Mouse (Mus musculus) brain, embryonic 18.5 days (tissue): ENCODE measurements around the gene Rfxap.

Experiments
- DNase-seq: peaks from one replicate; pipeline ENCODE4 v3.0.0-alpha.2; 2012; ENCODE audit warnings: low read depth, low spot score

Gene Rfxap

GRCm38 (mm10) chr3:54807666-54808217 is at the start of gene Rfxap:
Rfxap (minus strand) TSS chr3:54807791.
- DNase-seq: peak; percentile 90

- DNase-seq: peak; percentile 52
Observed at GRCm38 (mm10) chr3:54835421-54835820, 27.8 kb upstream of the Rfxap start.

DNA sequence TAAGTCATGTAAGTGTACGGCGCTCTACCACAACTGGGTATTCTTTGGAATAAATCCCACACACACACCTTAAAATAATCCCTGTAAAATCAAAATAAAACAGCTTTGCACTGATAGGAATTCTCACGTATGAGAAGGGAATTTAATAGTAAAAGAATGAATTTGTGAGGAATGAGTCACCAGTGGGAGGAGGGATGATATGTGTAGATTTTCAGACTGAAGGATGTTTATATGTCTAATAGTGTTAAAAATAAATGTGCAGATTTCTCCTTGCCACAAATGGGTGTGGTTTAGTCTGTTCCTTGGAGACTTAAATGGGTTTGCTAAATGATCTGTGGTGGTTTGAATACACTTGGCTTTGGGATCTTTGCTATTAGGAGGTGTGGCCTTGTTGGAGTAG is 24.9 kb upstream of the Rfxap start:
- DNase-seq: no peak

DNA sequence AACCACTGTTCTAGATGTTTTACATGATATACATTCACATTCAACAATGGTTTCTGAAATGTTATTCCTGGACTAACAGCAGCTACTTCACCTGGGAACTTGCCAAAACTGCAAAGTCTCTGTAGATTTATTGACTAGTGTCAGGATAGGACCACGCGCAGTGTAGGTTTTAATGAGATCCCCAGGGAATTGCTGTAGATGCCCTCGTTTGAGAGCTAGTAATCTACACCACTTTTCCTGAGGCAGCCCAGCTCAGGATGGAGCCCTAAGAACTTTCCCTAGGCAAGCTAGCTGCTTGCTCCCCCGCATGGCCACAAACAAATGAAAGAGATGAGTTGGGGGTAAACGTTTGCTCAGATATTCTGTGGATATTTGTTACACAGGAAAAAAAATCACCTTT is 14.9 kb upstream of the Rfxap start:
- DNase-seq: no peak

- DNase-seq: no peak
Observed at GRCm38 (mm10) chr3:54815292-54815691, 7.7 kb upstream of the Rfxap start.

GRCm38 (mm10) chr3:54814622-54815021 is 7.0 kb upstream of the Rfxap start:
- no peak for DNase-seq

- peak; percentile 36 for DNase-seq
Observed at GRCm38 (mm10) chr3:54813418-54813988, 5.9 kb upstream of the Rfxap start.

- DNase-seq: no peak
Observed at GRCm38 (mm10) chr3:54811616-54812015, 4.0 kb upstream of the Rfxap start.

DNA sequence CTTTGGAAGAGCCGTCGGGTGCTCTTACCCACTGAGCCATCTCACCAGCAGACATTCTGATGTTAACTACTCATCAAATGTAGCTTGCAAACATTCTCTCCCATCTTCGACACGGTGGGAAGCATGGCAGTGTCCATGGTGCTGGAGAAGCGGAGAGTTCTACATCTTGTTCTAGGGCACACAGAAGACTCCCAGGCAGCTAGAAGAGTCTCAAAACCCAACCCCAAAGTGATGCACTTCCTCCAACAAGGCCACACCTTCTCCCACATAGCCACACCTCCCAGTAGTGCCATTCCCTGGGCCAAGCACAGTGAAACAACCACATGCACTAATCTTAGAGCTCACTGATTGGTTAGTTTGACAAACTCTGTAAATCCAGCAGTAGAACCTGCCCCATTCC is 1.5 kb upstream of the Rfxap start:
- no peak for DNase-seq

GRCm38 (mm10) chr3:54807061-54807661 is 430 bp downstream of the Rfxap start:
- peak; percentile 20 for DNase-seq

GRCm38 (mm10) chr3:54803713-54804112 is 3.9 kb downstream of the Rfxap start:
- DNase-seq: no peak

DNA sequence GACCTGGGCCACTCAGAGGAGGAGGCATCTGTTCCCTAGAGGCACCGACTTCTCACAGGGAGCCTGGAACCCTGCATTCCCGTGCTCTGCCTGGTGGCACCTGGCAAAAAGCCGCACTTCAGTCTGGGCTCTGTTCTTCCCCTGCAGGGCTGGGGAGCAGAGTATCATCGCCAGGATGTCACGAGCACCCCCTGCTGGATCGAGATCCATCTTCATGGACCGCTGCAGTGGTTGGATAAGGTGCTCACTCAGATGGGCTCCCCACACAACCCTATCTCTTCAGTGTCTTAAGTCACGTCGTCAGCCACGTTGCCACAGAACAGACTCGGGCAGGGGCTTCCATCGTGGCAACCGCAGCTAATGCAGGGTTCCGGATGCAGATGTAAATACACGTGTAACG is 10.4 kb downstream of the Rfxap start:
- DNase-seq: no peak

DNA sequence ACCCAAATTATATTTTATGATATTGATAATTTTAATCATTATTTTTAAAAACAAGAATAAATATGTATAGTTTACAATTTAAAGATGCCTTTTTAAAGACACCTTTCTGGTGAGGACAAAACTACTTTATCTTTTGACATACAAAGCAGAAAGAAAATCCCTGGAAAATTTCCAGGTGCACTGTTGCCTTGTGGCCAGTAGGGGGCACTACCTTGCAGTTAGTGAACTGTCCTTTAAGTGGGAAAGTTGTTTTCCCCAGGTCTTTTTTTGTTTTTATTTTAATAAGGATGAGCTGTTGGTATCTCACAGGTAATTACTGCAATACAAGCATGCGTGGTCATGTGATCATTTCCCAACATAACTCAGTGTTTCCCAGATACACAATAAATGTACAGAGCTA is 11.8 kb downstream of the Rfxap start:
- no peak for DNase-seq

DNA sequence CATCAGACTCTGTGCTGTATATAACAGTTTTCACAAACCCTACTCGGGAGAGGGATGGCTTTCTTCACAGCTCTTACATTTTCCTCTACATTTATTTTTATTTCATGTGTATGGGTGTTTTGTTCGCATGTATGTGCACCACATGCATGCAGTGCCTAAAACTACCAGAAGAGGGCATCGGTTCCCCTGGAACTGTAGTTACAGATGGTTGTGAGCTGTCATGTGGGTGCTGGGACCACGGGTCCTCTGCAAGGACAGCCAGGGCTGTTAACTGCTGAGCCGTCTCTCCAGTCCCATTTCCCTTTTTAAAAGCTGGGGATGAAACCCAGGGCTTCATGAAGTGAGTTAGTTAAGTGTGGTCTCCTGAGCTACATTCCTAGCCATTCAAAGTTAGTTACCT is 12.2 kb downstream of the Rfxap start:
- DNase-seq: no peak

- DNase-seq: no peak
Observed at GRCm38 (mm10) chr3:54793762-54794161, 13.8 kb downstream of the Rfxap start.

- DNase-seq: no peak
Observed at GRCm38 (mm10) chr3:54791822-54792677, 15.5 kb downstream of the Rfxap start.

DNA sequence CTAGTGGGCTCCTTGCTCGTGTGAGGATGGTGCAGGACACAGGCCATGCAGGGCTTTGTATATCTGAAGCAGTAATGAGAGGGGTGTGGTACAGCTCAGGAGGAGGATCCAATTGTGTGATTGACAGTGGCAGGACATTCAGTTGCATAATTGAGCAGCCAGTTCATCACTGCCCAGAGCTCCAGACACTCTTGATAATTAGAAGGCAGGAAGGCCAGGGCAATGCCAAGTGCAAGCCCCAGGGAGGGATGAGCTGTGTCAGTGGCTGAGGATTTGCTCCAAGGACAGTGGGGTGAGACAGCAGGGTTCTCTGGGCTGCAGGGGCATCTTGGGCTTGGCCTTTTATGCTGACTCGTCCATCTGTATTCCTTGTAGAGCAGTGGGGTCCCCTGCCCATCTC is 17.0 kb downstream of the Rfxap start:
- no peak for DNase-seq

- DNase-seq: no peak
Observed at GRCm38 (mm10) chr3:54775989-54776631, 31.5 kb downstream of the Rfxap start.

DNA sequence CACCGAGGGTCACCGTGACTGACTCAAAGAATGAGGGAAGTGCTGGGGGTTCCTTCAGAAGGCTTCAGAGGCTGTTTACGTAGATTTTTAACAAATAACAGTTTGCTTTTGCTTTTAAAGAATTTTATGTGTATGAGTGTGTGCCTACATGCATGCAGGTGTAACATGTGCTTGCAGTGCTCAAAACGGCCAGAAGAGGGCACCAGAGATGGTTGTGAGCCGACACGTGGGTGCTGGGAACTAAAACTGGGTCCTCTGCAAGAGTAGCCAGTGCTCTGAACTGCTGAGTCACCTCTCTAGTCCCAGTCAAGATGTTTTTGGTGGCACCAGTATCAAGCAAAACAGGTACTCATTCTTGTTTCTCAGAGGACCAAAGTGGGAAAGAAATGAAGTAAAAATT is 34.0 kb downstream of the Rfxap start:
- no peak for DNase-seq

DNA sequence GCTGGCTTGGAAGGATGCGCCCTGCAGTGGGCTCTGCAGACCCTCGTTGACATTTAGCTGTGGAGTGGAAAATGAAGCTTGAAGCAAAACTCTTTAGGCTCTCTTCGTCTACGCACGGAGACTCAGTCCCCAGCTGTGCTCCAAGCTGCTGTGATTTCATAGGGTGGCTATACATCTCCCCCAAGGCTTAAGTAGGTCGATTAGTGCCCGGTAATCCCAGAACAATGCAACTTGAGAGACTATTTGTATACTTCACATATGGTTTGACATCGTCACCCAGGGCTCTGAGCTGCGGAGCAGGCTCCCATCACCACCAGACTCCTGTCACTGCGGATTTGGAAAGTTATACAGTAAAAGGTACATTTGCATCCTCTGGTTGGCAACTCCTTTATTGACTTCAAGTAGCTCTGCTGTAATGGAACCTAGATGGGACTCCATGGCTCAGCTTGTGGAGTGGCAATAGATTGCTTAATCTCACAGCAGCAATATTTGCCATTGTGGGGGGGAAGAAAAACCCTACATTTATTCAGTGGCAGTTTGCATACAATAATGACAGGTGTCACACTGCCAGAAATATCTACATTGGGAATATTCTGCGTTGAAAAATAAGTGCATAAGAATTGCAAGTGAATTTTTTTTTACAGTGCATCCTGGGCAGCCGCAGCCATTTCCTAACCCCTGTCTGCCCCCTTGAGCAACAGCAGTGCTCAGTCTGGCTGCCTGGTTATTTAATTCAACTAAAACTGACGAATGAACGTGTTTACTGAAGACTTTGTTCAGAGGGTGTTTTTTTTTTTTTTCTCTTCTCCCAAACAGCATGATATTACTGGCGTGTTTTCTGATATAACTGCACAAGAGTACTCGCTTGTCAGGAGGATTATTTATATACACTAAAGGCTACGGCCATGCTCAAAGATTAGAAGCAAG is 38.0 kb downstream of the Rfxap start:
- no peak for DNase-seq

DNA sequence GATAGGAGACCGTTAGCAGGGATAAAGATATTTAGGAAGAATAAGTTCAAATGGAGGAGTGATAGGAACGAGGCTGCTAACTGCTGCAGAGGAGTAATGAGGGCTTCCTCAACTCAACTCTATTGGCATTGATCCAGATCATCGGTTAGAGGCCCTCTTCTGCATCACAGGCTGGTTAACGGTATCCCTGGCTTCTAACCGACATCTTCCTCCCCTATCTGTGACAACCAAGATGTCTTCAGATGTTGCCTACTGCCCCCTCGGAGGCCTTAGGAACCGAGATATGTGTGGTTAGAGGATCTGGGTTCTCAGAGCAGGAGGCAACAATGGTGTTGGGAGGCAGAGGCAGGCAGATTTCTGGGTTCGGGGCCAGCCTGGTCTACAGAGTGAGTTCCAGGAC is 39.0 kb downstream of the Rfxap start:
- DNase-seq: no peak
